Mouse (Mus musculus) C2C12 (cell line): ENCODE measurements at regions not wholly inside any gene's neighbourhood (a gene's known extent, or its start where the extent isn't known, plus 50 kb on each side); places are given as distances from the start of the nearest gene placed in this dataset.

Source experiments
- CEBPB ChIP-seq: IDR thresholded peaks from one replicate; pipeline ENCODE4 v1.6.1; 2011; ENCODE audit warnings: low read depth, mild to moderate bottlenecking, control low read depth, moderate library complexity
- CTCF ChIP-seq: IDR thresholded peaks from one replicate; pipeline ENCODE4 v1.5.1; 2011; ENCODE audit not compliant: control insufficient read depth, insufficient read depth, insufficient read length
- FOSL1 ChIP-seq: IDR thresholded peaks from one replicate; pipeline ENCODE4 v1.8.0; 2011; ENCODE audit warnings: mild to moderate bottlenecking, low read length; ENCODE audit not compliant: poor library complexity, insufficient read depth, severe bottlenecking
- MAX ChIP-seq: IDR thresholded peaks from one replicate; pipeline ENCODE4 v1.6.1; 2011; ENCODE audit warnings: mild to moderate bottlenecking, control low read depth
- MYOD1 ChIP-seq: IDR thresholded peaks from one replicate; pipeline ENCODE4 v1.6.1; 2011; ENCODE audit warnings: low read depth; ENCODE audit not compliant: control insufficient read depth, insufficient read length
- MYOG ChIP-seq: IDR thresholded peaks from one replicate; pipeline ENCODE4 v1.6.1; 2011; ENCODE audit not compliant: control insufficient read depth, insufficient read length; ENCODE audit errors: extremely low read depth
- USF1 ChIP-seq: IDR thresholded peaks from one replicate; pipeline ENCODE4 v1.6.1; 2011; ENCODE audit warnings: low read depth, mild to moderate bottlenecking, control low read depth, moderate library complexity

DNA sequence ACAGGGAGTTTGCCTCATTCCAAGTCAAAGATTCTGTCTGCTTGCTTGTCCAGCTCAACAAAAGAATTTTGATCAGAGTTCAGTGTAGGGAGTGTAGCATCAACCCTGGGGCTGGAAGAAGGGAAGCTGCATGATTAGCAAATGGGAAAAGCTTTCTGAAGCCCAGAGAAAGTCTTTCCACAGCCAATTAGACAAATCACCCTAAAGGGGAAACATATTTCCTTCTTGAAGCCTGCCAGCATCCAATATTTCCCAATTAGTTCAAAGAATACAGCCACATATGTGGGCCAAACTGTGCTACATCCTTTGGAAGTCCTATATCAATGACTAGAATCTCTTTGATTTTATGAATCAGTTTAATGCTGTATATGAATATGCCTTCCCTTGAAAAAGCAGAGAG is 326.2 kb downstream of the Rnd3 start:
- TF ChIP-seq CEBPB (no peak), CTCF (no peak), MYOG (no peak), MAX (no peak), MYOD1 (no peak), USF1 (no peak), FOSL1 (no peak)
